Mouse (Mus musculus): ENCODE data around the gene Marcks.

GRCm38 (mm10) chr10:37102227-37103080, 36.3 kb downstream of the Marcks start:
- TF ChIP-seq MAFK (IDR thresholded peaks at IDR 0.05; ENCODE audit: insufficient read depth, low read depth, low read length) = no peak
- TF ChIP-seq HCFC1 (IDR thresholded peaks at IDR 0.05; ENCODE audit: borderline replicate concordance, insufficient read depth, low read length) = no peak
- no peak for TF ChIP-seq ZC3H11A (IDR thresholded peaks at IDR 0.05; ENCODE audit: borderline replicate concordance, low read depth, low read length)

Measured in ES-E14 (cell line).